Mouse (Mus musculus): ENCODE measurements around the gene Tnc.

- TF ChIP-seq CTCF (conservative IDR thresholded peaks at IDR 0.05; ENCODE audit: insufficient read depth, insufficient read length, low read depth, low read length) (no peak), POLR2A (IDR thresholded peaks at IDR 0.05; ENCODE audit: low read depth, low read length) (no peak)
These were observed 130.5 kb downstream of the Tnc start for GRCm38 (mm10) chr4:63916288-63916687.
